Mouse (Mus musculus) kidney, embryonic 15.5 days (tissue): ENCODE measurements around the gene Mob2. TPM values are rescaled to one million over a fixed set of nuclear protein-coding genes. Genes with fewer than 3 reads are reported as not detected.
A peak's percentile ranks its signal among the peaks of the same experiment; 100 is the strongest.

Experiments
- ATAC-seq: fragments of 200-750 bp; cut with Nextera tagmentation; replicated peaks from 2 replicates; pipeline ENCODE4 v1.8.0; 2017; ENCODE audit warnings: moderate TSS enrichment; ENCODE audit not compliant: low FRiP score
- H3K27ac ChIP-seq: fragments of 300-500 bp; sonication (generic); 2 replicates; pipeline ENCODE4 v1.5.1; 2015; ENCODE audit warnings: mild to moderate bottlenecking, inconsistent platforms
- H3K27me3 ChIP-seq: fragments of 300-500 bp; sonication (generic); 2 replicates; pipeline ENCODE4 v1.6.1; 2015; ENCODE audit warnings: inconsistent platforms
- H3K36me3 ChIP-seq: fragments of 300-500 bp; sonication (generic); 2 replicates; pipeline ENCODE4 v1.6.1; 2015; ENCODE audit warnings: inconsistent platforms
- H3K4me1 ChIP-seq: fragments of 300-500 bp; sonication (generic); 2 replicates; pipeline ENCODE4 v1.6.1; 2015; ENCODE audit warnings: inconsistent platforms
- H3K4me2 ChIP-seq: fragments of 300-500 bp; sonication (generic); 2 replicates; pipeline ENCODE4 v1.6.1; 2015; ENCODE audit warnings: moderate library complexity, mild to moderate bottlenecking, inconsistent platforms
- H3K4me3 ChIP-seq: fragments of 300-500 bp; sonication (generic); replicated peaks from 2 replicates; pipeline ENCODE4 v1.5.1; 2015; ENCODE audit warnings: mild to moderate bottlenecking, inconsistent platforms
- H3K9ac ChIP-seq: fragments of 300-500 bp; sonication (generic); 2 replicates; pipeline ENCODE4 v1.6.1; 2015; ENCODE audit warnings: mild to moderate bottlenecking, inconsistent platforms
- H3K9me3 ChIP-seq: fragments of 300-500 bp; sonication (generic); replicated peaks from 2 replicates; pipeline ENCODE4 v1.6.1; 2016; ENCODE audit warnings: inconsistent platforms
- WGBS: fragments of 180-500 bp; shearing (Covaris S2); methylation state at CpG from one replicate; pipeline ENCODE4 v1.1.7; 2015; ENCODE audit warnings: mixed read lengths; 5-methylcytosine and 5-hydroxymethylcytosine counted together
- polyA plus RNA-seq: library from polyadenylated mRNA; unstranded; fragments of >200 nt; fragmentation: Nextera tagmentation; extraction: Ambion mirVana; gene quantifications from 2 replicates; pipeline ENCODE4 v1.2.1, GENCODE M21; 2015

Gene Mob2
- polyA plus RNA-seq, 1 experiment from 2014 or later = 66.9 TPM

DNA sequence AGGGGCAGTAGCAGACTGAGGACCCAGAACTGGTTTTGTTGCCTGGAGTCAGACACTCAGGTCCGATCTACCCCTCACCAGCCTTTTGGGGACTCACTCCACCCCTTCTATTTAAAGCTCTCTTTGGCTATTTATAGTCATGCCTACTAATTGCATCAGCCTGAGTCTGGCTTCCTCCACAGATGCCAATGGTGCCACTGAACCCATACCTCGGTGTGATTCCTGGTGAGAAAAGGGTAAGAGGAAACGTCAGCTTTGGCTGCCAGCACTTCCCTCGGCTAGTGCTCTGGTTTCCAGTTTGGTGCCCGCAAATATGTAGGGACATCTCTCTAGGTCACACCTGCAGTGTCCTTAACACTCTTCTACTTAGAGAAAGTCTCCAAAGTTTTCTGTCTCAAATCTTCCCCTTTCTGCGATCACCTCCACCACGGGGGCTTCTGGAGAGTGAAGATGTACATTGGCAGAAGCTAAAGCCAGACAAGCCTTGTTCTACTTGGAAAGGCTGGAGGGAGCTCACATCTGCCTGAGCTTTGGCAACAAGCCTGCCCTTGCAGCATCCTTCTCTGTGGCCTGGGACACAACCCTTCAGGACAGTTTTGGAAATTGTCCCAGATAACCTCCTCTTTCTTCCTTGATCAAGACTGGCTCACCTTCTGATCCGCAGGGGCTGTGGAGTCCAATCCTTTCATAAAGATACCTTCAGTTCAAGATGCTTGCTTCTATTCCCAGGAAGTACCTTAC lies 13.5 kb upstream of the Mob2 start:
- no peak for ATAC-seq
- H3K36me3 ChIP-seq = no peaks in the 10 kb centered on the region
- H3K27me3 ChIP-seq = peaks cover 38% of the 10 kb centered on the region
- H3K4me3 ChIP-seq = no peak overlapping the region
- no peak overlapping the region for H3K9ac ChIP-seq
- no peak overlapping the region for H3K4me2 ChIP-seq
- no peak overlapping the region for H3K27ac ChIP-seq
- no peaks in the 10 kb centered on the region for H3K9me3 ChIP-seq
- H3K4me1 ChIP-seq = peaks cover 6% of the 10 kb centered on the region
- 76% methylated on average over 8 of the region's 8 CpGs for WGBS

DNA sequence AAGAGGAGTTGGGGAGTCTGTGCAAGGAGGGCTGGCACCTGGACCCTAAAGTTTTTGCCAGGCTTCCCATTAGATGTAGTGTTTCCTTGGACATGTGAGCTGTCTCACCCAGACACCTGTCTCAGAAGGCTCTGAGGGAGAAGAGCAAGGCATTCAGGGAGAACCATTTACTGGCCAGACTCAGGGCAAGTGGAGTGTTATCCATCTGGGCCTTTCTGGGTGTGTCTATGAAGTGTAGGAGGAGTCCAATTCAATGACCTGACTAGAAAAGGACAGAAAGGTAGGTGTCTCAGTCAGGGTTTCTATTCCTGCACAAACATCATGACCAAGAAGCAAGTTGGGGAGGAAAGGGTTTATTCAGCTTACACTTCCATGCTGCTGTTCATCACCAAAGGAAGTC lies 10.9 kb upstream of the Mob2 start:
- ATAC-seq = no peak
- H3K4me1 ChIP-seq = peaks cover 6% of the 10 kb centered on the region

DNA sequence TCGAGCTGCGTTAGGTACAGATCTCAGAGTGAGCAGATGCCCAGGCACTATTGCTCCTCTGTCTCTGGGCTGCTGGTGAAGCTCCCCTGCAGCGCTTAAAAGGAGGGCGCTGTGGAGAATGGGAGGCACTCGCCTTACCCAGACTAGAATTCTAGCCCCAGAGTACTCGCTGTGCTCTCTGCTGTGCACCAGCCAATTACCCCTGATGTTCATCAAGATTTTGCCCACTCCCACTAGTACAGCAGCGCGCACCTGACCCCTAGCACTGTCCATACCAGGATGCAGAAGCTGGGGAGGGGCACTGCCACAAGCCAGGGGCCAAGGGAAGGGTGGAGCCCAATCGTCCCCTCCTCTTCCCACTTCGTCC lies 10.3 kb upstream of the Mob2 start:
- 12% methylated on average over 10 of the region's 10 CpGs for WGBS
- Histone ChIP-seq H3K4me2 (peak overlapping the region; percentile 48), H3K9ac (no peak overlapping the region)

More for the DNA sequence above, 10.9 kb upstream of the Mob2 start:
- Histone ChIP-seq H3K4me2 (no peak overlapping the region), H3K36me3 (no peaks in the 10 kb centered on the region), H3K9ac (no peak overlapping the region), H3K27ac (no peak overlapping the region), H3K27me3 (peaks cover 37% of the 10 kb centered on the region), H3K4me3 (no peak overlapping the region), H3K9me3 (no peaks in the 10 kb centered on the region)

DNA sequence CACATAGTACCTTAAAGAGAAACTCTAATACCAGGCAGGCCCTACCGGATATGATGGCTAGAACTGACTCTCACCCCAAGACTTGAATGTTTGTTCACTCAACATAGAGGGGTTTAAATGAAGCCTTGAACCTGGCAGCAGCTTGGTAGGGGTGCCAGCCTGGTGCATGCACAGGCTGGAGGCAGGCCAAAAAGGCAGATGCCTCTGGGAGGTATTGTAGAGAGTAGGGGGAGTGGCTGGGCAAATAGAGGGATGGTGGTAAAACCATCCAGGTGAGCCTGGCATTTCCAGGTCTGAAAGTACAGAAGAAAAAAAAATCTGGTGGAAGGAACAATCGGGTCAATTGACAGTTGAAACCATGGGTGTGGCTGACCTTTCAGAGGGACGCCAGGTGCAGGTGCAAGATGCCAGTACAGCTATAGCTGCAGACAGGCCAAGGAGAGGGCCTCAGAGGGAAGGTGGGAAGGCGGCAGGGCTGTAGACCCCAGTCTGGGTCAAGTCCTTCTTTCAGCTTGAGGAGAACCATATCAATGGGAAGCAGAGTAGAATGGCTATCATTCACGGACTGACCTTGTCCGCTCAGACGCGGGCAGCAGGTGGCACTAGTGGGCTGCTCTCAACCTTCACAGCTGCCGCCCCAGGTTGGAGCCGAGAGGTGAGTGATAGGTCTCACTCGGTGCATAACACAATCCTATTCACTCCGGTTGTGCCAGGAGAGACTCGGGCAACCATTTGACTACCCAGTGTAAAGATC lies 9.8 kb upstream of the Mob2 start:
- Histone ChIP-seq H3K4me3 (0 out of 2 replicates have a peak overlapping the region, but pooled peaks have one; percentile 11), H3K9ac (no peak overlapping the region), H3K27me3 (peaks cover 45% of the 10 kb centered on the region), H3K4me1 (peaks cover 6% of the 10 kb centered on the region), H3K27ac (no peak overlapping the region), H3K36me3 (no peaks in the 10 kb centered on the region), H3K9me3 (no peaks in the 10 kb centered on the region), H3K4me2 (peak overlapping the region; percentile 48)
- ATAC-seq = peak; percentile 78
- WGBS = 15% methylated on average over 13 of the region's 13 CpGs

More for the DNA sequence above, 10.3 kb upstream of the Mob2 start:
- Histone ChIP-seq H3K9me3 (no peaks in the 10 kb centered on the region), H3K27ac (no peak overlapping the region), H3K4me1 (peaks cover 6% of the 10 kb centered on the region), H3K36me3 (no peaks in the 10 kb centered on the region), H3K4me3 (0 out of 2 replicates have a peak overlapping the region, but pooled peaks have one; percentile 11), H3K27me3 (peaks cover 40% of the 10 kb centered on the region)
- ATAC-seq = peak; percentile 22; the same call in 1 of the 2 replicates

- WGBS = 72% methylated on average over 4 of the region's 4 CpGs
- no peak overlapping the region for H3K9ac ChIP-seq
- ATAC-seq = no peak
Measured at GRCm38 (mm10) chr7:142068429-142068828, 7.6 kb upstream of the Mob2 start.

GRCm38 (mm10) chr7:142060185-142060930 lies 507 bp downstream of the Mob2 start:
- H3K9ac ChIP-seq = peak overlapping the region; percentile 89
- peaks cover 33% of the 10 kb centered on the region for H3K4me1 ChIP-seq
- H3K9me3 ChIP-seq = no peaks in the 10 kb centered on the region
- H3K27me3 ChIP-seq = peaks cover 3% of the 10 kb centered on the region; the same call in 1 of the 2 replicates
- H3K27ac ChIP-seq = peak overlapping the region; percentile 82
- H3K4me3 ChIP-seq = peak overlapping the region; percentile 99
- peak; percentile 52 for ATAC-seq
- WGBS = 1% methylated on average over 66 of the region's 66 CpGs
- H3K4me2 ChIP-seq = peak overlapping the region; percentile 88
- H3K36me3 ChIP-seq = peaks cover 21% of the 10 kb centered on the region

More at GRCm38 (mm10) chr7:142068429-142068828, 7.6 kb upstream of the Mob2 start:
- Histone ChIP-seq H3K4me1 (peaks cover 6% of the 10 kb centered on the region), H3K9me3 (no peaks in the 10 kb centered on the region), H3K36me3 (no peaks in the 10 kb centered on the region), H3K27ac (no peak overlapping the region), H3K4me3 (no peak overlapping the region), H3K4me2 (no peak overlapping the region), H3K27me3 (peaks cover 38% of the 10 kb centered on the region)

DNA sequence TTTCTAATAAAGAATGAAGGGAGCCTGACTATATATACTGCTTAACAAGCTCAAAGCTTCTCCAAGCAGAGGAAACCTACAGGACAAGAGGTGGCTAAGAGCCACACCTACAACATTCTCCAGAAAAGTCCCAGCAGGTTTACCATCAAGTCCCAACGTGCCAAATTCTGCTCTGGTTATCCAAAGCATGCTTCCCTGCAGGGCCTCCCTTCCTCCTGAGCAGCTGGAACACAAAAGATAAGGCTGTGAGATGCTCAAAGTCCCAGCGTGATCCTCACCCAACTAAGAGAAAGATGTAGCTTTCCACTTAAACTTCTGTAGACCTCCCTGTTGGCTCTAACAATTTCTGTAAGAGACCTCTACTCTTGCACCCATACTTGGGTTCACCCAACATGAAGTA lies 1.8 kb downstream of the Mob2 start:
- H3K4me1 ChIP-seq = peaks cover 33% of the 10 kb centered on the region
- H3K27ac ChIP-seq = no peak overlapping the region
- 79% methylated on average over 2 of the region's 2 CpGs for WGBS
- no peak overlapping the region for H3K4me3 ChIP-seq
- no peak overlapping the region for H3K4me2 ChIP-seq
- peaks cover 29% of the 10 kb centered on the region for H3K36me3 ChIP-seq
- no peak overlapping the region for H3K9ac ChIP-seq
- no peak for ATAC-seq
- no peaks in the 10 kb centered on the region for H3K9me3 ChIP-seq
- no peaks in the 10 kb centered on the region for H3K27me3 ChIP-seq

GRCm38 (mm10) chr7:142057121-142057520 lies 3.7 kb downstream of the Mob2 start:
- Histone ChIP-seq H3K27ac (0 out of 2 replicates have a peak overlapping the region, but pooled peaks have one; percentile 22), H3K9me3 (no peaks in the 10 kb centered on the region), H3K4me3 (no peak overlapping the region), H3K9ac (no peak overlapping the region), H3K4me1 (peaks cover 33% of the 10 kb centered on the region), H3K36me3 (peaks cover 36% of the 10 kb centered on the region), H3K4me2 (no peak overlapping the region), H3K27me3 (no peaks in the 10 kb centered on the region)
- WGBS = 93% methylated on average over 1 of the region's 1 CpGs
- no peak for ATAC-seq

DNA sequence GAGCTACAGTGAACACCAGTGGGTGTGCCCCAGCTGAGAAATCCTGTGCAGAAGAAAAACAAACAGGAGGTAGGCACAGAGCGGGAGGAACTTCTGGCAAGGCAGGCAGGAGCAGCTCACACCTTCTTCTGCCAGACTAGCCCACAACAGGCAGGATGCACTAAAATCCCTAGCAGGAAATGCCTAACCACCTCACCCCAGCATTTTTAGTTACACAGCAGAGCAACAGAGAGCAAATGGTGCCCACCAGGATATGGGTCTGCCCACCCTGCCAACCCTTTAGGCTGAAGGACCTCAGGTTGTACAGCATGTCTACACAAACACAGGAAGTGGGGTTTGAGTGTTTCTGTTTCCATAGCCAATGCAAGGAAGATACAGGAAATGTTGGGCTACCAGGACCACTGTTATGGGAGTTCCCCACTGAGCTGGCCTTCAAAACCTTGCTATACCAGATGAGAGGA lies 4.2 kb downstream of the Mob2 start:
- Histone ChIP-seq H3K27me3 (no peaks in the 10 kb centered on the region), H3K4me2 (no peak overlapping the region), H3K27ac (0 out of 2 replicates have a peak overlapping the region, but pooled peaks have one; percentile 22), H3K9me3 (no peaks in the 10 kb centered on the region), H3K4me1 (peaks cover 32% of the 10 kb centered on the region), H3K4me3 (no peak overlapping the region), H3K36me3 (peaks cover 36% of the 10 kb centered on the region), H3K9ac (no peak overlapping the region)
- no peak for ATAC-seq
- WGBS = 56% methylated on average over 1 of the region's 1 CpGs

- H3K9me3 ChIP-seq = no peaks in the 10 kb centered on the region
- ATAC-seq = no peak
- peaks cover 26% of the 10 kb centered on the region for H3K4me1 ChIP-seq
- no peak overlapping the region for H3K9ac ChIP-seq
- H3K4me3 ChIP-seq = no peak overlapping the region
- no peak overlapping the region for H3K27ac ChIP-seq
- no peaks in the 10 kb centered on the region for H3K27me3 ChIP-seq
- WGBS = 94% methylated on average over 3 of the region's 3 CpGs
- H3K36me3 ChIP-seq = peaks cover 38% of the 10 kb centered on the region
- no peak overlapping the region for H3K4me2 ChIP-seq
Measured at GRCm38 (mm10) chr7:142055431-142055830, 5.4 kb downstream of the Mob2 start.

- H3K27me3 ChIP-seq = no peaks in the 10 kb centered on the region
- no peak for ATAC-seq
- no peak overlapping the region for H3K27ac ChIP-seq
Measured at GRCm38 (mm10) chr7:142050536-142050935, 10.3 kb downstream of the Mob2 start.

More at GRCm38 (mm10) chr7:142050536-142050935, 10.3 kb downstream of the Mob2 start:
- H3K36me3 ChIP-seq = peaks cover 22% of the 10 kb centered on the region
- H3K4me3 ChIP-seq = no peak overlapping the region
- H3K9me3 ChIP-seq = no peaks in the 10 kb centered on the region
- no peak overlapping the region for H3K9ac ChIP-seq
- no peaks in the 10 kb centered on the region for H3K4me1 ChIP-seq
- no peak overlapping the region for H3K4me2 ChIP-seq
